Mouse (Mus musculus) frontal cortex, postnatal 10 days (tissue): Measurements from ENCODE around the gene Capn11.

Source experiments
- DNase-seq, 2 experiments: peaks; one replicate each; pipeline ENCODE4 v3.0.0; 2022; ENCODE audit warnings: low spot score in 2 of 2, mixed read lengths in 1 of 2

Gene Capn11

GRCm38 (mm10) chr17:45582715-45583355, 76.3 kb downstream of the Capn11 start:
- no peak for DNase-seq

GRCm38 (mm10) chr17:45582188-45582587, 76.9 kb downstream of the Capn11 start:
- no peak for DNase-seq

GRCm38 (mm10) chr17:45581567-45581983, 77.5 kb downstream of the Capn11 start:
- peak in 1 of 2 experiments; percentile 62 for DNase-seq

GRCm38 (mm10) chr17:45580958-45581477, 78.1 kb downstream of the Capn11 start:
- DNase-seq: no peak
